Mouse (Mus musculus): Measurements from ENCODE around the gene Zfp316.

Zfp316 gene

DNA sequence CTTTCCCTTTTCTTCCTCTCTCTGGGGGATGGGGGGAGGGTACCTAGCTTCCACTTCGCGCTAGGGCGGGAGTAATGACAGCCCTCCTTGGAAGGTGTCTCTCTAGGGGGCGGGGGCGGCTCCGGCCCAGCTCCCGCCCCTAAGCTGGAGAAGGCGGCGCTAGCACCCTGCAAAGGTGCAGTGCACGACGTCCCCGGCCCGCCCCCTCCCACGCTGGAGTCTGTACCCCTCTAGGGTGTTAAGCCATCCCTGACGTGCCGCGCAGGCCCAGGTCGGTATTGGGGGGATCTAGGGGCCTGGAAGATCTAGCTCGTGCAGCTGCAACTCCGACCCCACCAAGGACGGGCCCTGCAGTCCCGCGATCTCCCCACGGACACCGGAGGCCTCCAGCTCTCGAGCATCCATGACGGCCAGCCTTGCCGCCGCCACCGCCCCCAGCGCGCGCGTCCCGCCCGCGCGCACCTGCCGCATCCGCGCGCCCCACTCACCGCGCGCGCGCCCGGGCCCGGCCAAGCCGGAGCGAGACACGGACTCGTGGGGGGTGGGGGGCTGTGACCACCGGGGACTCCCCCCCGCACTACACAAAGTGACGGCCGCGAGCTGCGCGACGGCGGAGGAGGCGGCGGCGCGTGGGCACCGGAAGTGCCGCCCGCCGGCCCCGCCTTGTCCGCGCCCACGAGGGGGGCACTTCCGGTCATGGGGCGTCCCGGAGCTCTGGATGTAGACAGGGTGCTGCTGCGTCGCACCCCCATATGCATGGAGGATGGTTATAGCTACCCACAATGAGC lies at the start of gene Zfp316:
Zfp316 (minus strand) TSS at position 660 of the 788 bp plus-strand sequence.
- DNase-seq = peak; percentile 41 to 52

DNA sequence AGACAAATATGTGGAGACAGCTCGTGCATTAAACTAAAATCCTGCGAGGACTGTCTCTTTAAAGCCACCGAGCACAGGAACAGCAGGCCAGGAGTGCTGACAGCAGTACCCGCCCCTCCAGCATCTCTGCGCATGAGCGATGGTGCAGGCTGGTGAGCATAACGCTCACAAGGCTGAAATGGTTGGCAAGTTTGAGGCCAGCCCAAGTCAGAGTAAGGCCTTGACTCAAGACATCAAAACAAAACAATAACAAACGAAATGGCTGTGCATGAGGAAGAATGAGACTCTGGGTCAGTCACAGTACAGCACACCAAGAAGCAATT lies 47.4 kb upstream of the Zfp316 start:
- no peak for DNase-seq

DNA sequence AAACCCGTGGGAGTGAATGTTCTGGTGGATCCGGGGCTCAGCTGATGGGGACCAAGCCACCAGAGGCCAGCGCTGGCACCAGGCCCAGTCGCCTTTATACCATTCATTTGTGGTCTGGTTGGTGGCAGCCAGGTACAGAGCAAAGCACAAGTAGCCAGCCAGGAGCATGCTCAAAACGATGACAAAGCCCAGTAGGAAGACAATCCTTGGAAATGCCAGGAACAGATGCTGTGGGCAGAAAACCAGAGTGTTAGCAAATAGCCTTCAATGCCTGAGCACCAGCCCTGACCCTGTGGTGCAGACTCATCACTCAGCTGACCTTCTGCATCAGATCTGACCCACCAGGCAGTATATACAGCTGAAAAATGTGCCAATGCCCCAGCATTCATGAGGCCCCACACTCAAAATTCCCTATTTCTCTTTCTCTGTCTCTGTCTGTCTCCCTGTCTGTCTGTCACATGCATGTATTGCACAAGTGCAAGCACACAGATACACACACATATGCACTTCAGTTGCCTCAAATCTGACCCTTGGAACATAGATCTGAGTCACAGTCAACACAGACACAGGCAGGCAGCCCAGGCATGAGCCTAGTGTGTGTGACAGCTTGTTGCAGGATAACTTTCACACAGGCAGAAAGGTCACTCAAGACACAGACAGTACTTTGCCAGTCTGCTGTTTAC lies 46.9 kb upstream of the Zfp316 start:
- no peak for DNase-seq

DNA sequence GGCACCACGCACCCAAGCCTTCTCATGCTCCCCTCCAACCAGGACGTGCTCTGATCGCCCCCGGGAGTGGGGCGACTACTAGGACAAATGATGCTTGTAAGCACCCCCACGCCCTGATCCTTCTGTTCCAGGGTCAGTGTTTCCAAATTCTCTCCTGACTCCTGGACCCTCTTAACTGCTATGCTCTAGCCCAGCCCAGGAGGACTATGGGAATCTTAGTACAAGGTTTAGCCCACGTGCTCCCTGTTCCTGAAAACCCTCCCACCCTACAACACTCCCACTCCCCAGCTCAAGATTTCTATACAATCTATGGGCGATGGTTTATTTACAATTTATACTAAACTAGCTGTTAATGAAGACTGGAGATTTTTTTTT lies 45.7 kb upstream of the Zfp316 start:
- DNase-seq = no peak

DNA sequence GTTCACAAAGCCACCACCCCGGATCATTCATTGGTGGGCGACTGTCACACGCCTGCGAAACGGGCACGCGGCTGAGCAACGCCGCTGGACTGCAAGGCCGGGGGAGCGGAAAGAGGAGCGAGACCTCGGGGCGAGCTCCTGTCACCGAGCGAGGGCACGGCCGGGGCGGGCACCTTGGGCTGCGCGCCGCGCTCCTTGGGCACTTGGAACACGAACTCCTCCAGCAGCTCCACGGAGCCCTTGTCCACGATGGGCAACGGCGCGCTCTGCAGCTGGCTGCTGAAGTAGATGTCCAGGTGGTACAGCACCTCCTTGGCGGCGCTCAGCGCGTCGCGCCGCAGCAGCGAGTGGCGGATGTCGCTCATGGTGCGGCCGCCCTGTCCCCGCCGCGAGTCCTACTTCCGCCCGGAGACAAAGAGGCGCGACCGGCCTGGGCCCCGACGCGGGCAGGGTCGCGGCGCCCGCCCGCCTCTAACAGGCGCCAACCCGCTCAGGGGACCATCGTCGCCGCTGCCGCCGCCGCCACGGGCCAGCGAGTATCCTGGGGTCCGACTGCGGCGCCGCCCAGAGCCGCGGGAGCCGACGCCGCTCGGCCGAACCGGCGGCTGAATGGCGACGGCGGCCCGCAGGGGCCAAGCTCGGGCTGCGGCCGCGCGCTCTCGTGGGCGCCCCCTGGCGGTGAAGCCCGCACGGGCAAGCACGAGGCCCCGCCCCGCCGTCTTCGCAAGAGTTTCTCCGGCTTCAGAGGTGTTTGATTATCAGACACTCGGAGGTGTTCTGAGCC lies 45.1 kb upstream of the Zfp316 start, which contains the start of gene E130309D02Rik:
E130309D02Rik (minus strand) TSS at position 631 of the 784 bp plus-strand sequence.
- peak; percentile 90 for DNase-seq

DNA sequence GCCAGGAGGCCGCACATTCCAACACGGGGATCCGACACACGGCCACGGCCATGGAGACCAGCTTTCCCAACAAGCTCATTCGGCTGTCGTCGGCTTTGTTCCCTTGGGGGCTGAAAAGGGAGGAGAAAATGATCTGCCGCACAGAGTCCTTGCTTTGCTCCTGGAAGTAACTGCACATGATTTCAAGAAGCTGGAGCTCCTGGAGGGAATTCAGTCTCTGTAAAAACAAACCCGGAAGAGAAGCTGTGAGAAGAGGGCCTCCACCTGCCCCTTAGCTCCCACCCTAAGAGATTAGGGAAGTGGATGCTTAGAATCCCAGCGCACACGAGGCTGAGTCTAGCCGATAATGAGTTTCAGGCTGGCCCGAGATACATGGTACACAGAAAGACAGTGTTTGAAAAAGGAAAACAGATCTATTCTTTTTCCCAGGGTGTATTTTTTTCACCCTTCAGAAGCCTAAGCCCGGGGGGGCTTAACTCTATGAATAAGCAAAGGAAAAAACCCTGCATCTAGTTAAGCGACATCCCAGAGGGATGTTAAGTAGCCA lies 44.4 kb upstream of the Zfp316 start:
- DNase-seq = no peak

DNA sequence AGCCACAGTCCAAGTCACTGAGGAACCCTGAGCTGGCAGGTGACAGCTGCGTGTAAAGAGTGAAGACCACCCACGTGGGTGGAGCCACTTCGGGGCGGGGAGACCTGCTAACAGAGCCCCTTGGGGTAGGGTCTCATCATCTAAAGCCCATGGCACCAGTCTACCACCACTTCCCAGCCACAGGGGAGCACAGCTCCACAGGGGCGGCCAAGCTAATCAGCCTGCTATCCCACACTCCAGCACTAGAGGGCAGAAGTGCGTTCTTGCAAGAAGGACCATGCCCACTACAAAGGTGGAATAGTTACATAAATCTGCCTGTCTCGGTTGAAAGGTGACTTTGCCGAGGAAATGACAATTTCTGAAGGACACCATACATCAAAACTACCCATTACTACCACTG lies 42.1 kb upstream of the Zfp316 start:
- DNase-seq = peak; percentile 74 to 77

DNA sequence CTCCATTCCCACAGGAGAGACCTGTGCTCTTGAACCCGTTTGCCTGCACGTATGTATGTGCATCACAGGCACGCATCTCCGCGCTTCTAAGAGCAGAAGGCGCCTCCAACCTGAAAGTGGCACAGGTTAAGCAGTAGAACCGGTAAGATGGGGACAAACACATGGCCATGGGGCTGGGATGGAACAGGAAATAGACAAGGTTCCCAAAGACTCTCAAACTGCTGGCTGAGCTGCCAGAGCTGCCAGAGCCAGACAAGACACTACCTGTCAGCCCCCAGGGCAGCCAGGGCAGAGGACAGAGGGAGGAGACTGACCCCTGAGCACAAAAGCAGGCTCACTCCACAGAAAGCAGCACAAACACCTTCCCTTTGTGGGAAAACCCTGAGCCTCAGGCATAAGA lies 40.1 kb upstream of the Zfp316 start:
- DNase-seq = no peak

DNA sequence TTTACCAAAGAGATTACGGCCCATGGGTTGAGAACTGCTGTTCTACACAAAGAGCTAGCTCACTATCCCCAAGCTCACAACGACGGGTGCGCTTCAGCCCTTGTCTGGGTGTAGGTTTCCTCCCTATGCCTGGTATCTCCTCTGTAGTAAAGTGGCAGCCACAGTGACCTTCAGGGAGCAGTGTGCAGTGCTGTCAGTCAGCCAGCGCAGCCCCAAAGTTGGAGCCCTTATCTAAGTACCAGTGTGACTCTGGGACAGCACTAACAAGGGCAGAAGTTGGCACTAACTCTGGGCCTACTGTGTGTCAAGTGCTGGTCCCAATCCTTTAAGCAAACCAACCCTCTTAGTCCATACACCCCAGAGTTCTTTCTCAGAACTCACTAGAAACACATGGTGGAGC lies 39.0 kb upstream of the Zfp316 start:
- DNase-seq = no peak

DNA sequence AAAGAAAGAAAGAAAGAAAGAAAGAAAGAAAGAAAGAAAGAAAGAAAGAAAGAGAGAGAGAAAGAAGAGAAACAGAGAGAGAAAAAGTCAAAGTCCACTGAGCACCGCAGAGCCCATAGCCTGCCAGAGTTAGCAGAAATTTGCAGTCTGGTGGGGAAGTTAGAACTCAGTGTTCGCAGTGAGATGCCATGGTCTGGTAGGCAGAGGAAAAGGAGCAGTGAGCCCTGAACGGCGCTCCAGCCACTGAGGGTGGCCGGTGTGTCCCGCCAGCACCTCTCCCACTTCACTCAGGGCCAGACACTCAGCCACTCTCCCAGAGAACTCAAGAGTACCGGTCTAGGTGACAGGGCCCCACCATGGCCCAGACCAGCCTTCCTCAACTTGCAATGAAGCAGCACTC lies 34.4 kb upstream of the Zfp316 start:
- no peak for DNase-seq

DNA sequence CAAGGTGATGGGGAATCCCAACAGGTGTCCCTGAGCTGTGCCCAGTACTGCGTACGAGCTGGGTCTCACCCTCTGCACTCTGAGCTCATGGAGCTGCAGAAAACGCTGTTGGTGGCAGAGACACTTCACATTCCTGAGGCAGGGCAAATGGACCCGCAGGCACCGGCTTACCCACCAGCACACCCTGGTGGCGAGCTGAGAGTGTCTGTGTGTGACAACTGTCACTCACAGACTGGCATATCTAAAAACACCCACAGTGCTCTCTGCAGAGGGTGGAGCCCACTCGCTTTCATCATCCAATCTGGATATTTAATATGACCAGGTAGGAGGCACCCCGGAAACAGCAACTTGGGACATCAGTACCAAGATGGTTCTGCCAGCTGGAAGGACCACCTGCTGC lies 31.5 kb upstream of the Zfp316 start:
- no peak for DNase-seq

DNA sequence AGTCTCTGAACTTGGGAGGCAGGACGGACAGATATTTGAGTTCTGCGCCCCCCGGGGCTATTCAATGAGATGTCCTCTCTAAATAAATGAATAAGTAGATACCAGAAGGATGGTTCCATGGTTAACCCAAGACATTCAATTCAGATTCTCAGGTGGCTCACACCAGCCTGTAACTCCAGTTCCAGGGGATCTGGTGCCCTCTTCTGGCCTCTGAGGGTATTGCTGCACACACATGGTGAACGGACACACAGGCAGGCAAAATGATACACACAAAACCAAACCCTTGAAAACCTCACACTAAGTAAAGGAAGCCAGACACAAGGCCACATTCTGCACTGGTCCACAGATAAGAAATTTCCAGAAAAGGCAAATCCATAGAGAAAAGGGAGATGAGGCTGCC lies 29.9 kb upstream of the Zfp316 start:
- DNase-seq = peak; percentile 45 to 56

DNA sequence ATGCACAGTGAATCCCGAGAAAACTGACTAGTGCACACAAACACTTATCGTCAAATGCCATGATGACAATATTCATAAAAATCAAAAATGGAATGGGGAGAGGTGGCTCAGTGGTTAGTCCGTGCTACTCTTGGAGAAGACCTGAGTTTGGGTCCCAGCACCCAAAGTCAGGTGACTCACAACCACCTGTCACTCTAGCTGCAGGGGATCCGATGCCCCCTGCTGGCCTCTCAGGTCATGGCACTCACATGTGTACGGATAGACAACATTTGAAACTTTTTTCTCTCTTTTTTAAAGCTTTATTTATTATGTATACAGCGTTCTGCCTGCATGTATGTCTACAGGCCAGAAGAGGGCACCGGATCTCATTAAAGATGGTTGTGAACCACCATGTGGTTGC lies 28.6 kb upstream of the Zfp316 start:
- no peak for DNase-seq

DNA sequence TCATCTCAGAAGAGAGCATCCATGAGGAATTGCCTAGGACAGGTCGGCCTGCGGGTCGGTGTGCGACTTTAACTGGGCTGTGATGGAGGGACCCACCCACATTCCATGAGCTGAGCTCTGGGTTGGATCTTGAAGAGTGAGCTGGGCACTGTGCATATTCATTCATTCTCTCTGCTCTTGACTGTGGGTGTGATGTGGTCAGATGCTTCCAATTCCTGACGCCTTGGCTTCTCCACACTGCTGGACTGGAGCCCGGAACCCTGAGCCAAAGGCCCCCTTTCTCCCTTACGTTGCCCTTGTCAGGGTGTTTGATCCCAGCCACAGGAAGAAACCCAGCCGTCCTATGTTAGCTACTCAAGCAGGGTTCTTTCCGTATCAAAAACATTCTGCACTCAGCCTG lies 28.2 kb upstream of the Zfp316 start:
- DNase-seq = no peak

DNA sequence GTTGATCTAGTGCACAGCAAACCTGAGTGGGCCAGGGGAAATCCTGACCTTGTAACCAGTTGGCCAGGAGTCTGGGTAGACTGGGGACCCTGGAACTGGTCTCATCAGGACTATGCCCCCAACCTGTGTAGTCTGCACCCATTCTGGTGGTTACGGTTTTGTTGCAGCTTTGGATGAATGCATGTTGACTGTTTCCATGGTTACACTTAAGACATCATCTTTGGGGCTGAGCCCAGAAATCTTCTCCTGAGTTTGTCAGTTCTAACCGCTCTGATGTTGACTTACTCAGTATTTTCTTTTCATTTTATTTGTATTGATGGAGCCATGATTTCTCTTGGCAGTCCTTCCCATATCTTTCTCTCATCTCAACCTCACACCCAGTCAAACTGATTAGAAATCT lies 25.5 kb upstream of the Zfp316 start:
- DNase-seq = no peak

DNA sequence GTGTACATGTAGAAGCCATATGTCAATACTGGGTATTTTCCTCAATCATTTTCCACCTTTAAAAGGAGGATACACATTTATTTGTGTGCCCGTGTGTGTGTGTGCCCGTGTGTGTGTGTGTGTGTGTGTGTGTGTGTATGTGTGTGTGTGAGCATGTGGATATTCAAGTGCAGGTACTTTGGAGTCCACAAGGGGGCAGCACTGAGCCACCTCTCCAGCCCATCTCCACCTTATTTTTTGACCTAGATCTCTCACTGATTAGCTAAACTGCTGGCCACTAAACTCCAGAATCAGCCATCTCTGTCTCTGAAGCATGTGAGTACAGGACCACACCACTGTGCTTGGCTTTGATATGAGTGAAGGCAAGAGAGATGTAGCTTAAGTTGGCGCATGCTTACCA lies 25.0 kb upstream of the Zfp316 start:
- no peak for DNase-seq

DNA sequence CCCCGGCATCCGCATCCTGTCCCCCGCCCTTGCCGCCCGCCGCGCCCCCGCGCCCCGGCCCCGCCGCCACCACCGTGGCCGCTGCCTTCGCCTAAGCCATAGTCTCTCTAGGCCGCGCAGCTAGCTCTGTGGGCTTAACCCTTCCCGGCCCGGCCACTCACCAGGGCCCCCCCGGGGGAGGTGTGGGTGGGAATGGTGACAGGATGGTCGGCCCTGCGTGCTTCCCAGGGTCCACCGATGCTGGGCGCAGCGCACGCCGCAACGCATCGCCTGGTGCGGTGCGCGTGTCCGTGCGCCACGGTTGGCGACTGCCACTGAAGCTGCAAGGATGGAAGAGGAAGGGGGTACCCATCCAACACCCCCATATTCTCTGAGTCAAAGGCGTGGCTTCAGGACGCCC lies 23.6 kb upstream of the Zfp316 start, which contains the start of gene Zfp853:
Zfp853 (minus strand) TSS at position 220 of the 400 bp plus-strand sequence.
- DNase-seq = no peak

DNA sequence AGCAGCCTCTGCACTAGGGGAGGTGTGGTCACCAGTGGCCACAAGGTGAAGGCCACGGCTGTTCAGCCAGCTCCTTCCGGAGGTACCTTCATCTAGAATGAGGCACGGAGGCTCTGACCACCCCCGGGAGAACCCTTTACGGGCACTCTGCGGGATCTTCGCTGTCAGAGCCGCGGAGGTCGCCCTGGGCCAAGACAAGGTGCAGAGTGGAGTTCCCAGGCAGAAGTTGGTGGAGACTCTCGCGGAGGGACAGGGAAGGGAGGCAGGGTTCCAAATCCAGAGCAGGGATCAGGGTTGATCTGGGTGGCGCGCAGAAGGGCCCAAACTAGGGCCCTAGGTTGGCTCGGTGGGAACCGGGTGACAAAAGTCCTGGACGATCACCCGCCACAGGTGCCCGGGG lies 23.1 kb upstream of the Zfp316 start:
- DNase-seq = no peak

DNA sequence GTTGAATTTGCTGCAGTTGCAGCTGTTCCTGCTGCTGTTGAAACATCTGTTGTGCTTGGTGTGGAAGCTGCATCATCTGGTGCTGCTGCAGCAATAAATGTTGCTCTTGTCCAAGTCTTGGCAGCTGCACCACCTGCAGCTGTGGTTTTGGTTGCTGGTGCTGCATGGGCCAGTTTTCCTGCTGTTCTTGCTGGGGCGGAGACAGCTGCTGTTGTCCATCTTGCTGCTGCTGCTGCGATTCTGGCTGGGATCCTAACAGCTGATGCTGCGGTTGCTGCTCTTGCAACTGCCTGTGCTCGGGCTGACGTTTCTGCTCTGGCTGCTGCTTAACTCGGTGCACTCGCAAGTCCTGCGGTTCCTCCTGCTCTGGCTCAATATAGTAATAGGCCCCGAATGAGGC lies 19.5 kb upstream of the Zfp316 start:
- DNase-seq = no peak

DNA sequence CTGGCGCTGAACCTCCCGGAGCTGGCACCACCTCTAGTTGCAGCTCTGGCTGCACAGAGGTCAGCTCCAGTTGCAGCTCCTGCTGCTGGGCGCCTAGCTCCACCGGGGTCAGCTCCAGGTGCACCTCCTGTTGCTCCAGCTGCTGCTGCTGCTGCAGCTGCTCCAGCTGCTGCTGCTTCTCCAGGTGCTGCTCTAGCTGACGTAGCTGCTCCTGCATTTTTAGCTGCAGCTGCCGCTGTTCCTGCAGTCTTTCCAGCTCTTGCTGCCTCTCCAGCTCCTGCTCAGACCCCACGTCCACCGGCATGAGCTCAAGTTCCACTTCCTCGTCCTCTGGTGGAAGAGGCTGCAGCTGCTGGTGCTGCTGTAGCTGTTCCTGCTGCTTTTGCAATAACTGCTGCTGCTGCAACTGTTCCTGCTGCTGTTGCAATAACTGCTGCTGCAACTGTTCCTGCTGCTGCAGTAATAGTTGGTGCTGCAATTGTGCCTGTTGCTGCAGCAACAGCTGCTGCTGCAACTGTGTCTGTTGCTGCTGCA lies 18.6 kb upstream of the Zfp316 start:
- DNase-seq = no peak

DNA sequence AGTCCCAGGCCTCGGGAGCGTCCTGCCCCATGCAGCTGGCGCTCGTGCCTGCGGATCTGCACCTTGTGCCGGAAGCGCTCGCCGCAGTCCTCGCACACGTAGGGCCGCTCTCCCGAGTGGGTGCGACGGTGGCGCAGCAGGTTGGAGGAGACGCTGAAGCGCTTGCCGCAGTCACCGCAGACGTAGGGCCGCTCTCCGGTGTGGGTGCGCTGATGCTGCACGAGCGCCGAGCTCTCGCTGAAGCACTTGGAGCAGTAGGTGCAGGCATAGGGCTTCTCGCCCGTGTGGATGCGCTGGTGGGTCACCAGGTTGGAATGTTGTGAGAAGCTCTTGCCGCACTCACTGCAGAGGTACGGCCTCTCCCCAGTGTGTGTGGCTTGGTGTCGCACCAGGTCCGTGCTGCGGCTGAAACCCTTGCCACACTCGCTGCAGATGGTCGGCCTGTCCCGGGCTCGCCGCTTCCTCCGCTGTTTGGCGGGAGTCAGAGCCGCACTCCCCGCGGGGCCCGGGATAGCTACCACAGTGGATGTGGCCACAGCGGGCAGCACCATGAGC lies 18.0 kb upstream of the Zfp316 start:
- peak; percentile 30 to 45 for DNase-seq

DNA sequence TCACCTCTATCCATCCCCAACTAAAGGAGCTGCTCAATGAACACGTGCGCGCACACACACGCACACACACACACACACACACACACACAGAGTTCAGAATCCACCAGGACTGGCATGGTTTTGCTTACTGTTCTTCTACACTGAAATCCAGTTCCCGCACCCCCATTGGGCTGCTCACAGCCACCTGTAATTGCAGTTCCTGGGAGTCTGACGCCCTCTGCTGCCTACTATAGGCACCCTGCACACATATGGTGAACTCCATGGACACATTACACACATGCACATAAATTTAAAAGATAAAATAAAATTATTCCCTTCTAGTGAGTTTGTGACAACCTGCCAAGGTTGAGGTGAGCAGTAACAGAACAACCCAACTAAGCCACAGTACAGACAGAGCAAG lies 14.9 kb upstream of the Zfp316 start:
- DNase-seq = no peak

DNA sequence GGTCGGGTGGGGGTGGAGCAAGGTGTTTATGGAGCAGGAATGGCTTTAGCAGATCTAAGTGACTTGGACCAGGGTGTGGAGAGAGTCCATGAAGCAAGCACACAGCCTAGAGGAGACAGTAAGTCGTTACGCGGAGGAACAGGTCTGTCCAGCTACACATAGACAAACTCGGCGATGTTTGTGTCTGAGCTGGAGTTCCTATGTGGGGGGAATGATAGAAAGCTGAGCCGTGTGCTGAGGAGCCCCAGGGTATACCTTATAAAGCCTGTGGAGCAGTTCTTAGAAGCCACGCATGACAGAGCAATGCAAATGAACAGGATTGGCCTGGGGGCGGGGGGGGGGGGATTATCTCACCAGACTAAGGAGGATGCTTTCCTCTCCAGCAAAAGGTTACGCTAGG lies 9.4 kb upstream of the Zfp316 start:
- DNase-seq = no peak
